Mouse (Mus musculus) kidney, adult 11 months (tissue): ENCODE measurements around the gene Nudc.

ENCODE experiments used
- DNase-seq: peaks from one replicate; pipeline ENCODE4 v3.0.0; 2022

The Nudc gene

DNA sequence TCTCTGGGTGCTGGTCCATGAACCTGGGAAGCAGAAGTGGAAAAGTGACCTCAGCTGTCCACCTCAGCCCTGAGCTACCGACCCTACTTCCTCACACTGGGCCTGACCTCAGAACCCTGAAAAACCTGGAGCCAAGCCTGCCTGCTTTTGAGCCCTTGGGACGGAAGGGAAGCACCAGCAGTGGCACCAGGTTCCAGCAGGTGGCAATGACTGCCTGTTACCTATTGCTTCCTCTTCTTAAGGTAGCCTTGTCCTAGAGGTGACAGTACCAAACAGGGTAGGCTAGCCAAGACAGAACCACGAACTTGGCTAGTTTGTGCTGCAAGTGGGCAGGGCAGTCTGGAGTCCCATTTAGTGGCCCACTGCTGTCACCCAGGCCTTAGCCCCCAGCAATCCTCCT lies 13.0 kb downstream of the Nudc start:
- DNase-seq = no peak

- DNase-seq = no peak
These were observed 18.0 kb downstream of the Nudc start for GRCm38 (mm10) chr4:133527788-133528187.

GRCm38 (mm10) chr4:133521502-133521901 lies 24.3 kb downstream of the Nudc start:
- no peak for DNase-seq

DNA sequence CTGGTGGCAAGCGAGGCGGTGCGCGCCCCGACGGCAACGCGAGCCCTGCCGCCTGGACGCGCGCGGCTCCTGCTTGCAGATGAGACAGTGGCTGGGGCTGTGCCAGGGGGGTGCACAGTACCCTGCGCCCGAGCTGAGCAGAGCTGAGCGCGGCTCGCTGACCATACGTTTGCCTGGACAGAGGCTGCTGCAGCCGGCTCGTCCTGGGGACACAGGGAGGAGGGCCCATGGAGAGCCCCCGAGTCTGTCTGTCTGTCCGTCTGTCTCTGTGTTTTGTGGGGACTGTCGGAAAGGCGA lies 26.5 kb downstream of the Nudc start:
- no peak for DNase-seq

DNA sequence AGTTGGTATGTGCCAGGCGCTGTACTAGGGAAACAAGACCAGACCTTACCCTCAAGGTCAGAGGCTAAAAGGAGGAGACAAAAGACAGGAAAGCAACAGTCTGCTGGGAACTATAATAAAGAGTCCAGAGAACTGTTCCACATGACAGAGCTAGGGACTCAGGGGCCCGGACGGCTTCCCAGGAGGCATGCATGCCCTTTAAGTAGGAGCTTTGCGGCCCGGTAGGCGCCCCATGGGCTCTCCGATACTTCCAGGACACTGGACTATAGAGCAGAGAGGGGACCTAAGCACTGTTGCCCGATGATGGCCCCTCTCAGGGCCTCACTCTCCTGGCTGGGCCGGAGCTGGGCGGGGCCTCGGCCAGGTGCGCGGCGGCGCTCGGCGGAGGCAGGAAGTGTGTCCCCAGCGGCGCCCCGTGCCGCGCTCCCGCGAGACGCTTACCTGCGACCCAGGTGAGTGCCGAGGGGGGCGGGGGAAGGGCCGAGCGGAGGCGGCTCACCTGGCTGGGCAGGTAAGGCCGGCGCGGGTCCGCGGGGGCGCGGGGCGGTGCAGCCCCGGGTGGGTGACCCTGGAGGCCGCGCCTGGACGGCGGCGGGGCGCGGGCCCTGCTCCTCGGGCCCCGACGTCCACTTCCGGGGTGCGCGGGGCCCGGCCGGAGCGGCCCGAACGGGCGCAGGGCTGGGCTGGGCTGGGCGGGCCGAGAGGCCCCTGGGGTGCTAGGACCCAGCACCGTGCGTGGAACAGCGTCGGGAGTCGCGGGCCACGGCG lies 27.0 kb downstream of the Nudc start, which contains the start of gene Kdf1:
Kdf1 (plus strand) TSS at position 363 of the 768 bp plus-strand sequence.
- peak; percentile 86 for DNase-seq

DNA sequence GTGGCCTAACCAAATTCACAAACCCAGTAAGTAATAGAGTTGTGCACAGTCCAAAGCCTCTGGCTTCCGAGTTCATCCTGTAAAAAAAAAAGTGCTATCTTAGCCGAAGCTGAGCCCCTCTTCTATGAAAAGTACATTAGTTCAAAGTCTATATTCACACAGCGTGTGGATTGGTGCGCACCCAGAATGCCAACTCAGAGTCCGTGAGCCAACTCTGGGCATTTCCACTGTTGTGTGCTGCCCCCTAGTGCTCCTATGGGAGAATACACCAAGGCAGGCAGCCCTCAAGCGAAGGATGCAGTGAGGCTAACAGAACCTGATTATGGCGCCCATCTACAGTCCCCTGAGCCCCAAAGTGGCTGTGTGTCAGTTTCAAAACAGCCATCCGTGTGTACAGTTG lies 32.8 kb downstream of the Nudc start:
- peak; percentile 81 for DNase-seq

- peak; percentile 57 for DNase-seq
These were observed 33.3 kb downstream of the Nudc start for GRCm38 (mm10) chr4:133512511-133512910.

DNA sequence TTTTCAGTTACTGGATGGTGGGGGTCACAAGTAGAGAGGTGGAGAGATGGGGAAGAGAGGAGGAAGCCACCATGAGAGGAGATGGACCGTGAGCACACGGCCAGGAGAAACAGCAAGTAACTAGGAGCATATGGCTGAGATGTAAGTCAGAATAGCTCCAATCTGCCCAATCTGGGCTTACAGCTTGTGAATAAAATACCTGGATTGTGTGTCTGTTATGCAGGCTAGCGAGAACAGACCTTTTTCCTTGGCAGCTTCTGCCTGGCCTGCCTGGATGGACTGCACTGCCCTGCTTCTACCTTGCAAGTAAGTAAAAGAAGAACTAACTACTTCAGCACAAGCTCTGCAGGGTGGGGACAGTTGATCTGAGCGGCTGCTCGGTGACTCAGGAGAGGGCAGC lies 34.7 kb downstream of the Nudc start:
- DNase-seq = no peak

GRCm38 (mm10) chr4:133508990-133509389 lies 36.8 kb downstream of the Nudc start:
- DNase-seq = no peak

GRCm38 (mm10) chr4:133506573-133506972 lies 39.2 kb downstream of the Nudc start:
- no peak for DNase-seq

DNA sequence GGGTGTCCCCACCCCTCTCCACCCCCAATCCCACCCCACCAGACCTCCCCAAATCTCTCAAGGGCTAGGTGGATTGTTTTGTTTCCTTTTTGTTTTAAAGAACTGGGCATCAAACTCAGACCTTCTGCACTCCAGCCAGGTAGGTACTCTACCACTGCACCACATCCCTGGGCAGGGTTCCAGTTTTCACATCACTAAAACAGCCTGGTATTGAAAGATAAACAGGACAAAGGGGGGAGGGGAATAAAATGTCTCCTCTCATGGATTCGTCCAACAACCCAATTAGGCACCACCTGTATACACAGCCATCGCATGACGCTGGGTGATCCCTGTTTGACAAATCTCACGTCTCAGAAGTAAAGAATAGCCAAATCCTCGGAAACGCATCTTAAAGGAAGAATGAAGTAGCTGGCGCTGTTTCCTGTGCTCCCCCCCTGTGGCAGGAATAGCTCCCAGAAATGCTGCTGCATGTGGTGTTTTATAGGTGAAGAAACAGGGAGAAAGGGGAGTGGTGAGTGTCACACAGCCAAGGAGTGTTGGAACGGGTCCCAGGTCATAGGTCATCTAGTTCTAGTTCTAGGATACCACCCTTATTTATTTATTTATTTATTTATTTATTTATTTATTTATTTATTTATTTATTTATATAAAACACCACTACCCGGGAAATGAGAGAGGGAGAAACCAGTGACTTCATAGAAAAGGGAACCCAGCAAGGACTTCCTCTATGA lies 40.9 kb downstream of the Nudc start:
- DNase-seq = no peak

DNA sequence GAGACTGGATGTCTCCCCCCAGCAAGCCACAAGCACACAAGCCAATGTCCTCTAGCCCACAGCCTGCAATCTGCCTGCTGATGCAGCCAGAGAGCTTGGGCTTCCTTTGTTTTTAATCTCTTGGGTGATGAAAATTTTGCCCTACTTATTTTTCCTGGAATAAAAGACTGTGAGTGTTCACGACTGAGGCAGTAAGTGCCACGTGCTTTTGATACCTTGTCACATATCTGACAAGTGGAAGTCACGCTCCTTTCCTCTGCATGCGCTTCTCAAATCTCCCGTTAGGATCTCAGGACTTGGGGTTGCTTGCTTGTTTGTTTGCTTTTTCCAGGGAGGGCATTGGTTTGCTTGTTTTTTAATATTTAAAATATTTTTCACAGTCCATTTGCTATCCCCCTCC lies 41.5 kb downstream of the Nudc start:
- DNase-seq = no peak

GRCm38 (mm10) chr4:133501514-133501913 lies 44.3 kb downstream of the Nudc start:
- DNase-seq = no peak

DNA sequence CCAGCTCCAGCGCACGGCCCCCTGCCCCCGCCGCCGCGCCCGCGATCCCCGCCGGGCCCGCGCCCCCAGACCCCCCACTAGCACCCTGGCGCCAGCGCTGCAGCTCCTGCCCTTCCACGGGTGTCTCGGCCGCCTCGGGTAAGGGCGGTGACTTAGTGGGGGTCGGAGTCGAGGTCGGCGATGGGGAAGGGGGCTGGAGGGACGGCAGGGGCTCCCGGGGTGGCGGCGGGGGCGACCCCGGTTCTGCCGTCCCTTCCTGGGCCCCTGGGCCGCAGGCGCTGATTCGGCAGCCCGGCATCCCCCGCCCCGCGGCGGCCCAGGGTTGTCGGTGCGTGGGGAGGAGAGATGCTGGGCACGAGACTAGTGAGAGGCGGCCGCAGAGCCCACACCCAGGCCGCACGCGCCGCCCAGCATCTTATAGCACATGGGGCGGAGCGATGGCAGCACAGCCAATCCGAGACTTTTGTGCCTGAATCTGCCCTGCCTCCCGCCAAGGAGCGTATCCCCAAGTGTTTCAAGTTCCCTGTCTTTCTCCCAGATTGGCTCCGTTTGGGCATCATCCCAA lies 47.6 kb downstream of the Nudc start, which contains the start of gene Trnp1:
Trnp1 (minus strand) TSS at position 391 of the 565 bp plus-strand sequence.
- no peak for DNase-seq

GRCm38 (mm10) chr4:133497461-133498159 lies 48.2 kb downstream of the Nudc start:
- no peak for DNase-seq

GRCm38 (mm10) chr4:133496738-133497445 lies 48.9 kb downstream of the Nudc start:
- DNase-seq = no peak

DNA sequence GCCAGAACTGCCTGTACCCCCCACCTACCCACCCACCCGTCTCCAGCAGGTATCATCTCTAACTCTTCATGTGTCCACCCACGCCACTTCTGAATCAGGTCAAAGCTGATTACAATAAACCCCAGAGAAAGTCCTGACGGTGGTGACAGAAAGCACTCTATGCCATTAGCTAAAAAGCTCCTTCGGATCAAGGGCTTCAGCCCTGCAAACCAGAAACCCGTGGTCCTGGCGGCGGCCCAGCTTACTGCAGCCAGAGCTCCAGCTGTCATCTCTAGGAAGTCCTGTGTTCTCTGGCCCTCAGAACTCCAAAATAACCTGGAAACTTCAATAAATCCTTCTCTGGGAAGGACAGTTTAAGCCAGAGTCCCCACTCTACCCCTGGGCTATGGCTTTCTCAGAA lies 50.1 kb downstream of the Nudc start:
- no peak for DNase-seq

DNA sequence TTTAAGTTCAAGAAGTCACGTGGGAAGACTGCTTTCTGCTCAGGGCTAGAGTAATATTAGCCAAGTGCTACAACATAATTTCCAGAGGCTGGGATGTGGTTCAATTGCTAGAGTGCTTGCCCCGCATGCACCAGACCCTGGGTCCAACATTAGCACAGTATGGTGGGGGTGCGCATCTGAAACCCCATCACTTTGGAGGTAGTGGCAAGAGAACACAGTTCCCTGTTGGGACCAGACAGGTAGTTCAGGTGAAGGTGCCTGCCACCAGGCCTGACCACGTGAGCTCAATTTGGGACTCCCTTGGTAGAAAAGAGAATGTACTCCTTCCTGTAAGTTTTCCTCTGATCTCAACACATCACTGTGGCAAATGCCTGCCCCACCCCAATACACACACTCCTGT lies 50.9 kb downstream of the Nudc start:
- peak; percentile 16 for DNase-seq

DNA sequence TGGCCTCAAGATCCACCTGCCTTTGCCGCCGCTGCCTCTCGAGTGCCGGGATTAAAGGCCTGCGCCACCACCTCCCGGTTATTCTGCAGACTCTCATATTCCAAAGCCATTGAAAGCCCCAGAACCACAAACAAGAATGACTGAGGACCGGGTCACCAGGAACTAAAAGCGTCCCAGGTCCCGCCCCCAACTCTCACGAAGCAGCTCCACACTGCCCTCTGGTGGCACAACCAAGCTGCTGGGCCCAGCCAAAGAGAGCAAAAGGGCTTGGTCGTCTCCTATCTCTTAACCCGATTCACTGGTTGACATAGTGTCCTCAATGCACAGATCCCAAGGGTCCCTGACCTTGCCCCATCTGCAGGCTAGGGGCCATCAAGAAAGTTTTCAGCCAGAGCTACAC lies 51.4 kb downstream of the Nudc start:
- peak; percentile 85 for DNase-seq

GRCm38 (mm10) chr4:133493895-133494294 lies 51.9 kb downstream of the Nudc start:
- no peak for DNase-seq

- DNase-seq = no peak
These were observed 54.0 kb downstream of the Nudc start for GRCm38 (mm10) chr4:133491800-133492199.

DNA sequence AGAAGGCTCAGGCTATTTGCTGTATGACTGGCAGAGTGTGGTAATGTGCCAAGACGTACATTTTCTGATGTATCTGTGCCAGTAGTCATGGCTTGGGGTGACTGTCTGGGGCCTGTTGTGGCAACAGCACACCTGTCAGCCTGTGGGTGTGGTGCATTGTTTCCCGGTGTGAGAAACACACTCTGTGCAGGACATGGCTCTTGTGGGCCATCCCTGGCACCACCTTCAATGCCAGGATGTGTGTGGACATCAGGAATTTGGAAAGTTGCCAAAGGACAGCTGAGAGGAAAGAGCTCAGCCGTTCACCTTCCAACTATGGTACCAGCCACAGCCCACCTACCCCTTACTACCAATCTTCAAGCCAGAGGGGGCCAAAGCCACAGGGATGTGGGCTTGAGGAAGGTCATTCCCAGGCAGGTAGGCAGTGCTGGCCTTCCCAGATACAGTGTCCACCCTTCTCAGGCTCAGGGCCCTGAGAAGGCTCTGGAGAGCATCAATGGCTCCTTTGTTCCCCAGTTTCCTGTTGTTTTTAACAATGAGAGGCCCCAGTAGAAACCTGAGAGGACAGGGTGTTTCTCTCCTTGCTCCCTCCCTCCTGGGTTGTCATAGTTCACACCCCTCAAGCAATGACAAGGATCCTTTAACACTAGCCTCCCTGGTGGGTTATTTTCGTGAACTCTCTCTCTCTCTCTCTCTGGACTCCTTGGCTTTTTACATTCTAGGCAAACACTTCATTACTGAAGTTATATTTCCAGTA lies 56.1 kb downstream of the Nudc start:
- no peak for DNase-seq
